Mouse (Mus musculus) heart, adult 2 months (tissue): ENCODE measurements around the gene Wbp11. TPM values are rescaled to one million over a fixed set of nuclear protein-coding genes. Genes with fewer than 3 reads are reported as not detected.

Source experiments
- DNase-seq, 2 experiments: peaks; one replicate each; pipeline ENCODE4 v3.0.0; 2021
- H3K27ac ChIP-seq: fragments of 200-600 bp; 2 replicates; pipeline ENCODE4 v1.8.1; 2022
- H3K27me3 ChIP-seq: fragments of 200-500 bp; 2 replicates; pipeline ENCODE4 v1.6.1; 2012; ENCODE audit warnings: mild to moderate bottlenecking, low read length, inconsistent platforms, mixed read lengths; ENCODE audit not compliant: control insufficient read depth, insufficient read depth
- H3K36me3 ChIP-seq: fragments of 200-500 bp; 2 replicates; pipeline ENCODE4 v1.6.1; 2012; ENCODE audit warnings: low read length, inconsistent platforms; ENCODE audit not compliant: control insufficient read depth, insufficient read depth
- H3K4me1 ChIP-seq: fragments of 200-500 bp; 2 replicates; pipeline ENCODE4 v1.6.1; 2011; ENCODE audit warnings: low read length; ENCODE audit not compliant: control insufficient read depth, insufficient read depth
- H3K4me3 ChIP-seq: fragments of 200-600 bp; 2 replicates; pipeline ENCODE4 v1.8.1; 2022
- H3K79me2 ChIP-seq: fragments of 200-500 bp; replicated peaks from 2 replicates; pipeline ENCODE4 v1.6.1; 2012; ENCODE audit warnings: mild to moderate bottlenecking, inconsistent platforms, low read length, moderate library complexity, mixed read lengths; ENCODE audit not compliant: control insufficient read depth, insufficient read depth
- H3K9ac ChIP-seq: fragments of 200-500 bp; 2 replicates; pipeline ENCODE4 v1.6.1; 2012; ENCODE audit warnings: low read depth, mild to moderate bottlenecking, control low read depth, inconsistent platforms, low read length, mixed read lengths
- CTCF ChIP-seq: fragments of 200-600 bp; IDR thresholded peaks from 2 replicates; pipeline ENCODE4 v1.8.1; 2022; ENCODE audit warnings: antibody characterized with exemption, mild to moderate bottlenecking, moderate library complexity
- EP300 ChIP-seq: fragments of 200-500 bp; IDR thresholded peaks from 2 replicates; pipeline ENCODE4 v1.6.1; 2011; ENCODE audit warnings: low read depth, low read length, control low read depth; ENCODE audit not compliant: insufficient read depth
- POLR2A ChIP-seq: fragments of 200-500 bp; IDR thresholded peaks from 2 replicates; pipeline ENCODE4 v1.6.1; 2011; ENCODE audit warnings: mild to moderate bottlenecking, low read depth, low read length, control low read depth; ENCODE audit not compliant: insufficient read depth
- WGBS: fragments of 180-500 bp; shearing (Covaris S2); methylation state at CpG from one replicate; pipeline ENCODE4 v1.1.7; 2018; 5-methylcytosine and 5-hydroxymethylcytosine counted together
- intact Hi-C: fragments of 180-260 bp; cut with DNase I; formaldehyde crosslinking; loops from one replicate; pipeline ENCODE4 v1.15.1; 2025
- polyA plus RNA-seq: library from polyadenylated mRNA; depleted of rRNA; stranded (reverse); fragments of >200 nt; gene quantifications from 2 replicates; pipeline ENCODE4 v1.2.3, GENCODE M21; 2012
- total RNA-seq, 2 experiments: library from RNA; stranded (reverse); gene quantifications; 2 replicates each; pipeline ENCODE4 v1.2.3; 2021

The Wbp11 gene
- total and polyA plus RNA-seq, 3 experiments: 28.7 to 68.1 (median 67.6) TPM

DNA sequence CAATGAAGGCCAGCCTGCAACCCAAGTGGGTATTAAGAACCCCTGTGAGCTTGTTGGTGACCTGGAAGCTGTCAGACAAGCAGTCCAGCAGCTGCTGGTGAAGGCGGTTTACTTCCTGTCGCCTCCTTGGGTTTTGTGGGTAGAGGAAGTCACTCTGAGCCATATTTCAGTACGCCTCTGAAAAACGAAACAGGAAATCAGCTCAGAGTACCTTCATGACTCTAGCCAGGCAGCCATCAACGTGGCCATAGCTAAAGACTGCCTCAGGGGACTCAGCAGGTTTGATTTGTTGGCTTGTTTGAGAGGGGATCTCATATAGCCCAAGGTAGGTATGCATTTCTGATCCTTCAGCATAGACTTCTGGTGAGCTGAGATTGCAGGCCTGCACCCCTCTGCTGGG lies 3.7 kb upstream of the Wbp11 start:
- Histone ChIP-seq H3K79me2 (peaks cover 2% of the 10 kb centered on the region), H3K4me1 (no peaks in the 10 kb centered on the region), H3K4me3 (no peak overlapping the region), H3K36me3 (peaks cover 3% of the 10 kb centered on the region), H3K27me3 (no peaks in the 10 kb centered on the region), H3K9ac (no peak overlapping the region), H3K27ac (no peak overlapping the region)
- intact Hi-C loops: loop anchor here (2.0 kb wide), 1 partner anchor 21 kb away; no protein-coding TSS in a partner anchor
- 48% methylated on average over 5 of the region's 5 CpGs for WGBS
- no peak for DNase-seq
- TF ChIP-seq CTCF: no peak
- TF ChIP-seq POLR2A: no peak
- no peak for TF ChIP-seq EP300

DNA sequence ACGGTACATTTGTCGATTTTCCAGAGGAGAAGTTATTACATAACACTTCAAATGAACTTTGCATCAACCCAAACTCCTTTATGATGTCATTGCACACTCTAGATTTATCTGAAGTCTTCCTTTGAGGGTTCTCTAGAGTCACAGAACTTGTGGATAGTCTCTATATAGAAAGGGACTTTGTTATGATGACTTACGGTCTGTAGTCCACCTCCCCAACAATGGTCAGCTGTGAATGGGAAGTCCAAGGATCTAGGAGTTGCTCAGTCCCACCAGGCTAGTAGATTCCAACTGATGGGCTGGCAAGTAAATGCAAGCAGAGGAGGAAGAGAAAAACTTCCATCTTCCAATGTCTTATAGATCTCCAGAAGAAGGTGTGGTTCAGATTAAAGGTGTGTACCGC lies 648 bp upstream of the Wbp11 start:
- Histone ChIP-seq H3K36me3 (peaks cover 9% of the 10 kb centered on the region), H3K27me3 (no peaks in the 10 kb centered on the region), H3K4me1 (peaks cover 1% of the 10 kb centered on the region), H3K4me3 (peak overlapping the region; percentile 54), H3K9ac (no peak overlapping the region), H3K27ac (peak overlapping the region; percentile 86), H3K79me2 (peaks cover 2% of the 10 kb centered on the region)
- 31% methylated on average over 4 of the region's 4 CpGs for WGBS
- DNase-seq: no peak
- intact Hi-C loops: loop anchor here (10.0 kb wide), 1 partner anchor 1814 kb away; the partner anchor contains the start of gene Ddx47
- TF ChIP-seq EP300 (no peak), CTCF (no peak)

DNA sequence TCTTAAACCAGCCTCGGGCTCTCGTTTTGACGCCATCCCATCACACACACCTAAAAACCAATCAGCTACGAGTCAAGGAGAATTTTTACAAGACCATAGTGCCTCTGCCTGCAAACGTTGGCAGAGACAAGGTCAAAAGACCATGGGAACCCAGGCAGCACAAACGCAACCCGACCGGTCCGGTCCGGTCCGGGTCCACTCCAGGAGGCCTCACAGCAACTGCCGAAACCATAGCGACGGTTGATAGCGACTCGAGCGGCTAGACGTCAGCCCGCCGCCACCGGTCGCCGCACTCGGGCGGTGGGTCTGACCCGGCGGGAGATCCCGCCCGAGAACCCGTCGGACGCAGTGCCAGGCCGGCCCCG lies 535 bp downstream of the Wbp11 start, which contains the start of gene BC049715:
TSS of gene BC049715 (plus strand) at position 111 of the 365 bp plus-strand sequence.
- H3K4me3 ChIP-seq: peak within 1 kb of the TSS; percentile 91
- WGBS: under 1% methylated on average over 34 of the region's 34 CpGs
- intact Hi-C loops: loop anchor here (1.0 to 10.0 kb wide), 2 partner anchors 23 to 1813 kb away; partner anchors contain the start of genes Ddx47 and Hist4h4
- peaks cover 2% of the 10 kb centered on the region for H3K79me2 ChIP-seq
- peak within 1 kb of the TSS; percentile 92 for H3K27ac ChIP-seq
- peaks cover 1% of the 10 kb centered on the region for H3K4me1 ChIP-seq
- no peaks in the 10 kb centered on the region for H3K27me3 ChIP-seq
- TF ChIP-seq CTCF: no peak
- TF ChIP-seq POLR2A: no peak
- no peak for TF ChIP-seq EP300
- H3K36me3 ChIP-seq: peaks cover 9% of the 10 kb centered on the region
- DNase-seq: no peak
- peak within 1 kb of the TSS; percentile 98 for H3K9ac ChIP-seq

DNA sequence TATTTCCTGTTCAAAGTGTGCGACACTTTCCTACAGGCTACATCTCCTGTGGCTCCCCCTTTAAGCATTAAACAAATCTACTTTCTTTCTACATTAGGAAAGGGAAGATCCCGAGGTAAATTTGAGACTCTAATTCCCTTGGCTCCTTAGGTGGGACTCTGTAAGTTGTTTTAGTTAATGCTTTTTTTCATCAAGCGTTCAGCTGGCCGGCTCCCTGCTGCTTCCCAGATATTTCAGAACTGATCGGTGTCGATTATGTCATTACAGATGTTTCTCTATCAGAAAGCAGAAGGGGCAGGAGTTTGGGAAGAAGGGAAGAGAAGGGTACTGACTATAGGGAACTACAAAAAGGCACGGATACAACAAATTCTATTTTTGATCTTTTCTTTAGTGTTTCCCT lies 917 bp downstream of the Wbp11 start:
- peak overlapping the region; percentile 92 for H3K27ac ChIP-seq
- no peak for TF ChIP-seq POLR2A
- no peak for TF ChIP-seq EP300
- TF ChIP-seq CTCF: no peak
- WGBS: 6% methylated on average over 7 of the region's 7 CpGs
- no peak for DNase-seq
- intact Hi-C loops: loop anchor here (1.0 to 10.0 kb wide), 2 partner anchors 23 to 1812 kb away; partner anchors contain the start of genes Ddx47 and Hist4h4
- H3K9ac ChIP-seq: peak overlapping the region; percentile 98
- peaks cover 2% of the 10 kb centered on the region for H3K79me2 ChIP-seq
- H3K4me3 ChIP-seq: peak overlapping the region; percentile 91
- H3K36me3 ChIP-seq: peaks cover 9% of the 10 kb centered on the region
- H3K27me3 ChIP-seq: no peaks in the 10 kb centered on the region
- H3K4me1 ChIP-seq: peaks cover 1% of the 10 kb centered on the region

DNA sequence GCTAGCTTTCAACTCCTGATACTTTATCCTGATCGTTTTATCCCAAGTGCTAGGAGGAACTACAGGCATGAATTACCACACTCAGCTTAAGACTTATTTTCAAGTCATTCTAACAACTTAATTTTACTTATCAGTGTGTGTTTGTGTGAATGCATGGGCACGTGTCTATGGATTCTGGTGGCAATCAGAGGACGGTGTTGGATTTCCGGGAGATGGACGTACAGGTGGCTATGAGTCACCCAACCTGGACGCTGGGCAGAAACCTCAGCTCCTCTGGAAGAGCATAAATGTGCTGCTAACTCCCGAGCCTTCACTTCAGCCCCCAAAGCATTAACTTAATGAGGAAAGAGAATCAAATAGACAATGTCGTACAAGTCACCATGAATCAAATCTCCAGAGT lies 3.0 kb downstream of the Wbp11 start:
- no peak overlapping the region for H3K4me3 ChIP-seq
- 80% methylated on average over 8 of the region's 8 CpGs for WGBS
- no peaks in the 10 kb centered on the region for H3K27me3 ChIP-seq
- H3K27ac ChIP-seq: no peak overlapping the region
- peaks cover 1% of the 10 kb centered on the region for H3K4me1 ChIP-seq
- no peak for TF ChIP-seq CTCF
- no peak for TF ChIP-seq POLR2A
- no peak overlapping the region for H3K9ac ChIP-seq
- intact Hi-C loops: loop anchor here (10.0 kb wide), 1 partner anchor 1810 kb away; the partner anchor contains the start of gene Ddx47
- no peak for DNase-seq
- peaks cover 9% of the 10 kb centered on the region for H3K36me3 ChIP-seq
- peaks cover 2% of the 10 kb centered on the region for H3K79me2 ChIP-seq

DNA sequence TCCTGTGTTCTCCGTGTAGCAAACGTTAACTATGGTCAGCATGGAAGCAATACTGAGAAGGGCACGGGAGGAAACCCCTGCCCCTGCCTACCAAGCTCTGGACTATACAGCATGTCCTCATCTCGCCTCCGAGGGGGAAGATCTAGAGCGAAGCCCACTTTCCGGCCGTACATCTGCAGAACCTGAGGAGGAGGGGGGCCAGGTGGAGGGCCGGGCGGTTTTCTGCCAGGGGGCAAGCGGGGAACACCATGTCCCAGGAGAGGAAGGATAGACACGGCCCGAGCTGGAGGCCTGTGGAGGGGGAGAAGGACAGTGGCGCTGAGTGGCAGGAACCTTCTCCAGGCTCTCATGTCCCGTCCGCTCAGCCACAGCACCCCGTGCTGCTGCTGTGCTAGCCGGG lies 6.9 kb downstream of the Wbp11 start:
- Histone ChIP-seq H3K79me2 (no peaks in the 10 kb centered on the region), H3K9ac (no peak overlapping the region), H3K27ac (no peak overlapping the region), H3K4me1 (no peaks in the 10 kb centered on the region), H3K4me3 (no peak overlapping the region), H3K27me3 (no peaks in the 10 kb centered on the region), H3K36me3 (peaks cover 6% of the 10 kb centered on the region)
- 78% methylated on average over 18 of the region's 18 CpGs for WGBS
- intact Hi-C loops: loop anchor here (10.0 kb wide), 1 partner anchor 1806 kb away; the partner anchor contains the start of gene Ddx47
- no peak for TF ChIP-seq POLR2A
- no peak for TF ChIP-seq CTCF
- TF ChIP-seq EP300: no peak
- DNase-seq: no peak
